Mouse (Mus musculus) large intestine, adult 2 months (tissue): ENCODE results near the gene Dock10. TPM values are rescaled to one million over a fixed set of nuclear protein-coding genes. Genes with fewer than 3 reads are reported as not detected.

ENCODE experiments used
- DNase-seq: peaks from one replicate; pipeline ENCODE4 v3.0.0-alpha.2; 2012; ENCODE audit warnings: low read depth, low spot score
- WGBS: fragments of 180-500 bp; shearing (Covaris S2); methylation state at CpG from one replicate; pipeline ENCODE4 v1.1.7; 2018; 5-methylcytosine and 5-hydroxymethylcytosine counted together
- polyA plus RNA-seq: library from polyadenylated mRNA; depleted of rRNA; stranded (reverse); fragments of >200 nt; gene quantifications from 2 replicates; pipeline ENCODE4 v1.2.3, GENCODE M21; 2012

Gene Dock10
- polyA plus RNA-seq, 1 experiment, result 2.6 TPM

- no peak for DNase-seq
- WGBS, result 75% methylated on average over 2 of the region's 2 CpGs
Measured at GRCm38 (mm10) chr1:80504757-80505156, 253.6 kb downstream of the Dock10 start.

- WGBS, result 89% methylated on average over 4 of the region's 4 CpGs
- DNase-seq, result no peak
Measured at GRCm38 (mm10) chr1:80504081-80504480, 254.2 kb downstream of the Dock10 start.

- DNase-seq, result no peak
- WGBS, result 78% methylated on average over 9 of the region's 9 CpGs
Measured at GRCm38 (mm10) chr1:80502456-80503165, 255.7 kb downstream of the Dock10 start.

GRCm38 (mm10) chr1:80499264-80499663, 259.1 kb downstream of the Dock10 start:
- WGBS, result 91% methylated on average over 7 of the region's 7 CpGs

GRCm38 (mm10) chr1:80496360-80496759, 262.0 kb downstream of the Dock10 start:
- WGBS, result 63% methylated on average over 4 of the region's 4 CpGs
- DNase-seq, result no peak

More at GRCm38 (mm10) chr1:80499264-80499663, 259.1 kb downstream of the Dock10 start:
- no peak for DNase-seq

GRCm38 (mm10) chr1:80483419-80483818, 274.9 kb downstream of the Dock10 start:
- DNase-seq, result no peak
- WGBS, result 20% methylated on average over 5 of the region's 5 CpGs

- DNase-seq, result no peak
- WGBS, result 64% methylated on average over 1 of the region's 1 CpGs
Measured at GRCm38 (mm10) chr1:80474942-80475341, 283.4 kb downstream of the Dock10 start.

GRCm38 (mm10) chr1:80472395-80472794, 285.9 kb downstream of the Dock10 start:
- WGBS, result 96% methylated on average over 1 of the region's 1 CpGs
- no peak for DNase-seq

- 84% methylated on average over 6 of the region's 6 CpGs for WGBS
Measured at GRCm38 (mm10) chr1:80461348-80461747, 297.0 kb downstream of the Dock10 start, which contains the start of gene Gm45261. Gene Gm45261, minus strand, starts transcription at chr1:80461448.

GRCm38 (mm10) chr1:80459923-80460322, 298.4 kb downstream of the Dock10 start:
- 94% methylated on average over 1 of the region's 1 CpGs for WGBS
- no peak for DNase-seq

More at GRCm38 (mm10) chr1:80461348-80461747, 297.0 kb downstream of the Dock10 start, which contains the start of gene Gm45261:
- no peak for DNase-seq

GRCm38 (mm10) chr1:80459477-80459876, 298.9 kb downstream of the Dock10 start:
- DNase-seq, result no peak

- WGBS, result 64% methylated on average over 2 of the region's 2 CpGs
- DNase-seq, result no peak
Measured at GRCm38 (mm10) chr1:80453971-80454370, 304.4 kb downstream of the Dock10 start.

- no peak for DNase-seq
- WGBS, result 78% methylated on average over 1 of the region's 1 CpGs
Measured at GRCm38 (mm10) chr1:80451914-80452549, 306.3 kb downstream of the Dock10 start.
